Mouse (Mus musculus) kidney, postnatal 0 days (tissue): Measurements from ENCODE around the gene Emb. TPM values are rescaled to one million over a fixed set of nuclear protein-coding genes. Genes with fewer than 3 reads are reported as not detected.

Experiments used
- ATAC-seq: fragments of 200-750 bp; cut with Nextera tagmentation; replicated peaks from 2 replicates; pipeline ENCODE4 v1.8.0; 2017; ENCODE audit warnings: low read depth, moderate number of reproducible peaks, moderate TSS enrichment, moderate library complexity; ENCODE audit not compliant: low FRiP score
- DNase-seq: peaks from one replicate; pipeline ENCODE4 v3.0.0-alpha.2; 2016; ENCODE audit warnings: low spot score
- H3K27ac ChIP-seq: fragments of 300-500 bp; sonication (generic); 2 replicates; pipeline ENCODE4 v1.5.1; 2014; ENCODE audit warnings: mild to moderate bottlenecking
- H3K27me3 ChIP-seq: fragments of 300-500 bp; sonication (generic); 2 replicates; pipeline ENCODE4 v1.6.1; 2014; ENCODE audit warnings: low read length, mixed read lengths; ENCODE audit not compliant: insufficient read depth
- H3K36me3 ChIP-seq: fragments of 300-500 bp; sonication (generic); 2 replicates; pipeline ENCODE4 v1.6.1; 2014; ENCODE audit warnings: low read length, mixed read lengths; ENCODE audit not compliant: insufficient read depth
- H3K4me1 ChIP-seq: fragments of 300-500 bp; sonication (generic); replicated peaks from 2 replicates; pipeline ENCODE4 v1.6.1; 2014; ENCODE audit warnings: antibody characterized with exemption, low read length, mixed read lengths; ENCODE audit not compliant: insufficient read depth
- H3K4me2 ChIP-seq: fragments of 300-500 bp; sonication (generic); 2 replicates; pipeline ENCODE4 v1.6.1; 2014; ENCODE audit warnings: mild to moderate bottlenecking, low read length, moderate library complexity, mixed read lengths
- H3K4me3 ChIP-seq: fragments of 300-500 bp; sonication (generic); replicated peaks from 2 replicates; pipeline ENCODE4 v1.5.1; 2014; ENCODE audit warnings: low read depth, low read length
- H3K9ac ChIP-seq: fragments of 300-500 bp; sonication (generic); 2 replicates; pipeline ENCODE4 v1.6.1; 2014; ENCODE audit warnings: low read depth, low read length
- H3K9me3 ChIP-seq: fragments of 300-500 bp; sonication (generic); replicated peaks from 2 replicates; pipeline ENCODE4 v1.6.1; 2016; ENCODE audit warnings: low read length, inconsistent platforms, mixed read lengths
- CTCF ChIP-seq: IDR thresholded peaks from 2 replicates; pipeline ENCODE4 v1.5.1; 2016; ENCODE audit warnings: antibody characterized with exemption, low read depth, mild to moderate bottlenecking, moderate library complexity
- WGBS: fragments of 180-500 bp; shearing (Covaris S2); extraction: QIAGEN DNeasy Blood & Tissue Kit; methylation state at CpG from one replicate; pipeline ENCODE4 v1.1.7; 2014; 5-methylcytosine and 5-hydroxymethylcytosine counted together
- polyA plus RNA-seq: library from polyadenylated mRNA; unstranded; fragments of >200 nt; fragmentation: Nextera tagmentation; extraction: Ambion mirVana; gene quantifications from 2 replicates; pipeline ENCODE4 v1.2.1, GENCODE M21; 2015

Emb gene
- polyA plus RNA-seq, 1 experiment from 2014 or later = 52.0 TPM

DNA sequence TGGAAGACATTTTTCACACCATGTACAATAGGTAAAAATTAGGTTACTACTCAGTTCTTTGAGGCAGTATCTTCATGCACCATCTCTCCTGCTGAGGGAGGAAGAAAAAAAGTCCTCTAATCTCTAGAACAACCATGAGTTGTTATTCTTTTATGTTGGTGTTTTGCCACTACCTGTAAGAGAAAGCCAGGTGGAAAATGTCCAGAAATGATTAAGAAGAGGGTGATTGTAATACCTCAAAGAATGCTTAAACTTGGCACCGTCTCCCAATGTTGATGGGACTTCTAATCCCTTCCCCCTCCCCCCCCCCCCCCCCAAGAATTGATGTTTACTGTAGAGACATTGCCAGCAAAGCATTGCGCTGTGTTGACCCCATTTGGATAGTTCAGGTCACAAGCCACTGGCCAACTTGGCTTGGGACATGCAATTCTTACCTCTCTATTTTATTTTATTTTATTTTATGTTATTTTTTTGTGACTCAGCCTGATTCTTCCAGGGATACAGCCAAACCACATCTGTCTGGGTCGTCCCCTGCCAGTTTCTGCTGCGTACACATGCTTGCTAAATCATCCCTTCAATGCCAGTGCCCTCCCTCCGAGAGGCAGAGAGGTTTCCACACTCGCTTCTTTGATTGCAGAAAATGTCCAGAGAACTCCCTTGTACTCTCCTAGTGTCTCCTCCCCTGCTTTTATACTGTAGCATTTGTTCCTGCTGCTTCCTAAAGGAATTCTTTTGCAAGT is 22.2 kb downstream of the Emb start:
- Histone ChIP-seq H3K36me3 (no peaks in the 10 kb centered on the region), H3K27me3 (no peaks in the 10 kb centered on the region), H3K4me2 (no peak overlapping the region), H3K27ac (no peak overlapping the region), H3K4me1 (no peaks in the 10 kb centered on the region), H3K9ac (no peak overlapping the region), H3K9me3 (no peaks in the 10 kb centered on the region), H3K4me3 (no peak overlapping the region)
- WGBS = 67% methylated on average over 6 of the region's 6 CpGs
- ATAC-seq = no peak
- DNase-seq = no peak
- TF ChIP-seq CTCF = no peak

DNA sequence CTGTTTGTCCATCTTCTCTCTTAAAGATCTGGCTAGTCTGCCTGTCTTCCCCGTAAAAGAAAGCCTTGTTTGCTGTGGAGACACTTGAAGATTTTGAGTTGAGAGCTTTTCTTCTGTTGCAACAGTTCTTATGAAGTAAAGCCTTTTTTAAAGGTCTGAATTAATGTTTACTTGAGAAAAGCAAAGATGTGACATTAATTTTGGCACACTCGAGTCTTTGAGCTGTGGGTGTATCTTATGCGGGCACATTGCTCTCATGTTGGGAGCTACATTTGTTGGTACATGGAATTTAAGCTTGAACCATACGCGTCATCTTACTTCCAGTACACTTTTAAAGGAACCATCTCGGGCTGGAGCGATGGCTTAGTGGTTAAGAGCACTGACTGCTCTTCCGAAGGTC is 25.5 kb downstream of the Emb start:
- ATAC-seq = no peak

DNA sequence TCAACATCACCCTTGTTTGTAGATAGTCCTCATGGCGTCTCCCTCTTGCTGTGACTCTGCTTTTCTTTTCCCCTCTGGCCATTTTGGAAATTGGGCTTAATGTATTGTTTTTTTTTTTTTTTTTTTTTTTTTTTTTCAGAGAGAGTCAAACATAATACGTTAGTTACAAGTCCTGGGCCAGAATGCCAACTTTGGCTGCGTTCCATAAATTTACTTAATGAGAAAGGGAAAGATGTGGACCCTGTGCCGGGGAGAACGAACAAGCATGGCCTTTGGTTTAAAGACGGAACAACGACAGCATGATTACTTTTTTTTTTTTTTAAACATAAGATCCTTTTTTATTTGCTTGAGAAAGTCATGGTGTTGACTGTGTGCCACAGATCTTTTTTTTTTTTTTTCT is 26.1 kb downstream of the Emb start:
- WGBS = 62% methylated on average over 7 of the region's 7 CpGs
- no peaks in the 10 kb centered on the region for H3K9me3 ChIP-seq
- H3K36me3 ChIP-seq = no peaks in the 10 kb centered on the region
- TF ChIP-seq CTCF = no peak
- H3K4me3 ChIP-seq = no peak overlapping the region
- DNase-seq (no peak), ATAC-seq (no peak)
- H3K27ac ChIP-seq = no peak overlapping the region
- H3K4me2 ChIP-seq = no peak overlapping the region
- H3K9ac ChIP-seq = no peak overlapping the region
- H3K4me1 ChIP-seq = no peaks in the 10 kb centered on the region
- H3K27me3 ChIP-seq = no peaks in the 10 kb centered on the region

More for the DNA sequence above, 25.5 kb downstream of the Emb start:
- H3K27ac ChIP-seq = peak overlapping the region; percentile 22; the same call in 1 of the 2 replicates
- H3K4me1 ChIP-seq = no peaks in the 10 kb centered on the region
- no peak overlapping the region for H3K4me2 ChIP-seq
- no peaks in the 10 kb centered on the region for H3K36me3 ChIP-seq
- H3K27me3 ChIP-seq = no peaks in the 10 kb centered on the region
- 91% methylated on average over 8 of the region's 8 CpGs for WGBS
- no peak overlapping the region for H3K4me3 ChIP-seq
- H3K9ac ChIP-seq = no peak overlapping the region
- TF ChIP-seq CTCF = no peak
- H3K9me3 ChIP-seq = no peaks in the 10 kb centered on the region
- no peak for DNase-seq

DNA sequence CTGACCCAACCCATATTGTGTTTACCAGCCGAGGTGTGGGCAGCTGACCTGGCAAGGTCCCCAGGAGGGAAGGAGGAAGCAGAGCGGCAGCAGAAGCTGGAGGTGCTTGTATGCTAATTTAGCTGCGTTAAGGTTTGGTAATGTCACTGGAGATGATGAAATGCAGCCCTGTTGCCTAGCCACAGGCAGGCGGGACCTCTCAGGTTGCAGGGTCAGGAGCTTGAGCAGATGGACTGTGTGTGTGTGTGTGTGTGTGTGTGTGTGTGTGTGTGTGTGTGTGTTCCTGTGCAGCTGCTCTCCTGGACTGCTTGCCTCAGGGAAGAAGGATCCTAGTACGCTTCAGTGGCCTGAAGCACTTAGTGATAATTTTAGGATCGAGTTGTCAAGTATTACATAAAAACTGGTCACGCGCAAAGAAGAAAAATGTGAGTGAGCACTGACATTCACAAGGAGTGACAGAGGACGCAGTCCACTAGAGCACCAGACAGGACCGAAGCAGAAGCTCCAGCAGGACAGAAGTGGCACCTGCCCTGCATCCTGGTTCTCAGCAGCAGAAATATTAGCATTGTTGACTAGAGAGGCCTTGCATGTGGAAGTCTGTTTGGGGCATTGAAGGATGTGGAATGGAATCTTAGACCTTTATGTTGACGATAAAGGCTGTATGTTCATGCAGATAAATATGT is 27.3 kb downstream of the Emb start:
- H3K27ac ChIP-seq = no peak overlapping the region
- no peak overlapping the region for H3K4me2 ChIP-seq

DNA sequence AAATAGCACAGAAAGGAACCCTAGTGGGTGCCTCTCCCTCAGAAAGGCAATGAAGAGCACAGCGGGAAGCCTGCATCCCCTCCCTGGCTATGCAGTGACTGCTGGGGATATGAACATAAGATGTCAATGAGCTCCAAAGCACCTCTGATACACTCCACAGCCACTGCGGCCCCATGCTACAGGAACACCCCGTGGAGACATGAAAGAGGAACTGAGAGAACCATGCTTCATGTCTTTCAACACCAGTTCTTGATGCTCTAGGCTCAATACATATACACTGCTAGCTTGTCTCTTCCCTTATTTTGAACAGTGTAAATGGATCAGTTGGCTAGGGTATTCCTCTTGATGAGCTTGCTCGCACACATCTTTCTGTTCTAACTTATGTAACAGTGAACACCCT is 28.8 kb downstream of the Emb start:
- no peak for TF ChIP-seq CTCF
- no peak overlapping the region for H3K4me2 ChIP-seq
- no peaks in the 10 kb centered on the region for H3K36me3 ChIP-seq
- no peak for ATAC-seq
- H3K4me3 ChIP-seq = no peak overlapping the region
- no peak for DNase-seq
- 90% methylated on average over 4 of the region's 4 CpGs for WGBS
- no peaks in the 10 kb centered on the region for H3K4me1 ChIP-seq
- H3K9me3 ChIP-seq = no peaks in the 10 kb centered on the region
- no peak overlapping the region for H3K9ac ChIP-seq
- H3K27ac ChIP-seq = no peak overlapping the region
- H3K27me3 ChIP-seq = no peaks in the 10 kb centered on the region

More for the DNA sequence above, 27.3 kb downstream of the Emb start:
- H3K9ac ChIP-seq = no peak overlapping the region
- H3K9me3 ChIP-seq = no peaks in the 10 kb centered on the region
- H3K27me3 ChIP-seq = no peaks in the 10 kb centered on the region
- 30% methylated on average over 11 of the region's 11 CpGs for WGBS
- TF ChIP-seq CTCF = no peak
- DNase-seq (peak; percentile 70), ATAC-seq (peak; percentile 91)
- H3K4me1 ChIP-seq = no peaks in the 10 kb centered on the region
- H3K4me3 ChIP-seq = no peak overlapping the region
- H3K36me3 ChIP-seq = no peaks in the 10 kb centered on the region

DNA sequence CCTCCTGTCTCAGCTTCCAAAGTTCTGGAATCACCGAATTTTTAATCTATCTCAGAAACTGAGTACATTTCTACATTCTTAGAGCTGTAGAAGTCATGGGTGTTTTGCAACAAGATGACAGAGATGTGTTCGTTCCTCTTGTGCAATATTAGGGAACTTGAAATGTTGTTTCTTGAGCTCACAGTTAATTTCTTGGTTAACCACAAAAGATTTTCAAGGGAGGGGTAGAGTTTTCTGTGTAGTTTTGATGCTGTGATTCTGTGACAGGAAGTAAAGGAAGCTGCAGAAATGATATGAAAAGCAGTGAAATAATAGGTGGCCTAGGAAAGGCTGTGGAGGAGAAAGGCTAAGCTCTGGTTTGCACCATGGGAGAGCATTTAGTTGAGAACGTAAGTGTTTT is 33.7 kb downstream of the Emb start:
- Histone ChIP-seq H3K36me3 (no peaks in the 10 kb centered on the region), H3K4me2 (no peak overlapping the region), H3K27me3 (no peaks in the 10 kb centered on the region), H3K27ac (no peak overlapping the region), H3K9me3 (no peaks in the 10 kb centered on the region), H3K4me1 (no peaks in the 10 kb centered on the region), H3K9ac (no peak overlapping the region), H3K4me3 (no peak overlapping the region)
- 86% methylated on average over 3 of the region's 3 CpGs for WGBS
- ATAC-seq = no peak
- no peak for DNase-seq
- no peak for TF ChIP-seq CTCF
